Mouse (Mus musculus) forebrain, embryonic 16.5 days (tissue): ENCODE results near the gene Tns3. TPM values are rescaled to one million over a fixed set of nuclear protein-coding genes. Genes with fewer than 3 reads are reported as not detected.
A peak's percentile ranks its signal among the peaks of the same experiment; 100 is the strongest.

Experiments
- ATAC-seq: fragments of 200-750 bp; cut with Nextera tagmentation; 2 replicates; pipeline ENCODE4 v1.8.0; 2017; ENCODE audit warnings: mild to moderate bottlenecking, moderate library complexity
- H3K27ac ChIP-seq: fragments of 300-500 bp; sonication (generic); 2 replicates; pipeline ENCODE4 v1.5.1; 2014; ENCODE audit warnings: low read length, control low read depth
- H3K27me3 ChIP-seq: fragments of 300-500 bp; sonication (generic); replicated peaks from 2 replicates; pipeline ENCODE4 v1.6.1; 2014; ENCODE audit warnings: low read length; ENCODE audit not compliant: control insufficient read depth, insufficient read depth
- H3K36me3 ChIP-seq: fragments of 300-500 bp; sonication (generic); 2 replicates; pipeline ENCODE4 v1.6.1; 2014; ENCODE audit not compliant: control insufficient read depth, insufficient read depth
- H3K4me1 ChIP-seq: fragments of 300-500 bp; sonication (generic); replicated peaks from 2 replicates; pipeline ENCODE4 v1.6.1; 2014; ENCODE audit warnings: low read length; ENCODE audit not compliant: control insufficient read depth, insufficient read depth
- H3K4me2 ChIP-seq: fragments of 300-500 bp; sonication (generic); 2 replicates; pipeline ENCODE4 v1.6.1; 2014; ENCODE audit warnings: mild to moderate bottlenecking, low read length, control low read depth
- H3K4me3 ChIP-seq: fragments of 300-500 bp; sonication (generic); replicated peaks from 2 replicates; pipeline ENCODE4 v1.5.1; 2014; ENCODE audit warnings: mild to moderate bottlenecking, low read length, control low read depth
- H3K9ac ChIP-seq: fragments of 300-500 bp; sonication (generic); replicated peaks from 2 replicates; pipeline ENCODE4 v1.6.1; 2014; ENCODE audit warnings: low read depth, low read length, control low read depth
- H3K9me3 ChIP-seq: fragments of 300-500 bp; sonication (generic); 2 replicates; pipeline ENCODE4 v1.6.1; 2016; ENCODE audit warnings: low read length; ENCODE audit not compliant: control insufficient read depth
- WGBS: fragments of 180-500 bp; shearing (Covaris S2); extraction: QIAGEN DNeasy Blood & Tissue Kit; methylation state at CpG from one replicate; pipeline ENCODE4 v1.1.7; 2014; 5-methylcytosine and 5-hydroxymethylcytosine counted together
- polyA plus RNA-seq: library from polyadenylated mRNA; unstranded; fragments of >200 nt; fragmentation: Nextera tagmentation; extraction: Ambion mirVana; gene quantifications from 2 replicates; pipeline ENCODE4 v1.2.1, GENCODE M21; 2015

Gene Tns3
- polyA plus RNA-seq, 1 experiment from 2014 or later: 8.8 TPM

DNA sequence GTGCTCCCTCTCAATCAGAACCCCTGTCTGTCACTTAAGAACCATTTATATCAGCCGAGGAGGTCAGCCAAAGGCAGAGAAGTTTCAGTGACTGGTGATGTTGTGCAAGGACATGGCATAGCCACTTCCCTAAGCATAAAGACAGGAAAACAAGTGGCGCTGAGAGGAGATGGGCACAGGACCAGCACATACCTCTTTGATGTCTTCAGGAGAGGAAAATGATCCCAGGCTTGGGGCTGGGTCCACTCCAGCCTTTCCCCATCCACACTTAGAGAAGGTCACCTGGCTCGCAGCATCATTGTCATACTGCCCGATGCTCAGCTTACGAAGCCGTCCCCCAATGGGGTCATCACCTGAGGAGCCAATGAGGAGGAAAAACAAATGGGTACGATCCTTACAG is 185.0 kb downstream of the Tns3 start:
- Histone ChIP-seq H3K4me3 (no peak overlapping the region), H3K27me3 (no peaks in the 10 kb centered on the region), H3K4me2 (no peak overlapping the region), H3K4me1 (no peaks in the 10 kb centered on the region; the same call in 1 of the 2 replicates), H3K27ac (no peak overlapping the region), H3K36me3 (no peaks in the 10 kb centered on the region), H3K9ac (no peak overlapping the region), H3K9me3 (no peaks in the 10 kb centered on the region)
- no peak for ATAC-seq
- 95% methylated on average over 7 of the region's 7 CpGs for WGBS

DNA sequence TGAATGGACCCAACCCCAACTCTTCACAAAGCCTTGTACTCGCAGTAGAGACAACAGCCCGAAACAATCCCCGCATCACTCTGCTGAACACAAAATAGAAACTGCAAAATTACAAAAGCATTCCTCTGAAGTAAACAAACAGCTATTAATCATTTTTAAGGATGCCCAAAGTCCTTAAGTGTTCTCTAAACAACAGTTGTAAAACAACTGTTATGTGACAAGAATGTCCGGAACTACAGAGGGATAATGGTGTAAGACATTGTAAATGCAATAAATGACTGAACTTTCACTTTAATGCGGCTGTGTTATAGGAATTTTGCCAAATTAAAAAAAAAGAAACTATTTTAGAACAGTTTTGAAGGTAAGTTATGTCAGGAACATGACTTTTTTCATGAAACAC is 190.7 kb downstream of the Tns3 start:
- no peak overlapping the region for H3K4me2 ChIP-seq
- H3K27me3 ChIP-seq: no peaks in the 10 kb centered on the region
- no peaks in the 10 kb centered on the region for H3K36me3 ChIP-seq
- H3K9me3 ChIP-seq: no peaks in the 10 kb centered on the region
- no peak overlapping the region for H3K4me3 ChIP-seq
- WGBS: 90% methylated on average over 5 of the region's 5 CpGs
- H3K4me1 ChIP-seq: peaks cover 4% of the 10 kb centered on the region
- H3K27ac ChIP-seq: no peak overlapping the region
- no peak overlapping the region for H3K9ac ChIP-seq
- ATAC-seq: no peak

DNA sequence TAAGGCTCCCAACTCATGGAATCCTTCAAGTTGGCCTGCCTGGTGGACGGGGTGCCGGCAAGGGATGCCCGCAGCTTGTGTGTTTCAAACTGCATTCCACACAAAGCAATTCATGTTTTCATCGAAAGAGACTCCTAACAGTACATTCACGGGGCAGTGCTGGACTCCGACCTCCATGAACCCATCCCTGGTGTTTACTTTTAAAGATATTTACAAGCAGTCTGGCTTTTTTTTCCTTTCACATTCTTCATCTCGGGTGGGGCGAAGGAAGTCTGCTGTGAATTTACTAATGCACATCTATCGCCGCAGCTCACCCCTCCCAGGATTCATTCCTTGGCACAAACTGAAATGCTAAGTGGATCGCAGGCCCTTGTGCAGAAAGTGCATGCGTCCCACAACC is 191.9 kb downstream of the Tns3 start:
- no peak overlapping the region for H3K9ac ChIP-seq
- H3K9me3 ChIP-seq: no peaks in the 10 kb centered on the region
- H3K4me3 ChIP-seq: no peak overlapping the region
- ATAC-seq: no peak
- H3K36me3 ChIP-seq: no peaks in the 10 kb centered on the region
- no peak overlapping the region for H3K27ac ChIP-seq
- no peaks in the 10 kb centered on the region for H3K27me3 ChIP-seq
- H3K4me2 ChIP-seq: no peak overlapping the region
- H3K4me1 ChIP-seq: peaks cover 16% of the 10 kb centered on the region
- WGBS: 91% methylated on average over 12 of the region's 12 CpGs

DNA sequence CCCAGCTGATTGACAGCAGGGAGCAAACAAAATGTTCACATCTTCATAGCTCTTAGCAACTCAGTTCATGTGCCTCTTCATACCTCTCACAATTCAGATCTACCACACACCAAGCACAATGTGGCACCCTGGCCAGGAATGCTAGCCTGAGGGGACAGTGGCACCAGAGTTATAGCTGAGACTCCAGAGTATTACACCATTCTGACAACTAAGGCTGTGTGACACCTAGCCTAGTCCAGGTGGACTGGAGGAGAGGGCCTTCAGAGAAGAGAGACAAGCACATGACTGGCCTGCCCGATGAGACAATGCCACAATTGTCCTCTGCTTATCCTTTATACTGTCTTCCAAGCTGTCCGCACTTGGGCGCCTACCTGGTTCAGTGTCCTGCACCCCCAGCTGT is 192.8 kb downstream of the Tns3 start:
- H3K36me3 ChIP-seq: no peaks in the 10 kb centered on the region
- peaks cover 25% of the 10 kb centered on the region for H3K4me1 ChIP-seq
- WGBS: 85% methylated on average over 3 of the region's 3 CpGs
- no peaks in the 10 kb centered on the region for H3K9me3 ChIP-seq
- H3K4me3 ChIP-seq: no peak overlapping the region
- no peaks in the 10 kb centered on the region for H3K27me3 ChIP-seq
- ATAC-seq: no peak
- no peak overlapping the region for H3K4me2 ChIP-seq
- no peak overlapping the region for H3K27ac ChIP-seq
- H3K9ac ChIP-seq: no peak overlapping the region

DNA sequence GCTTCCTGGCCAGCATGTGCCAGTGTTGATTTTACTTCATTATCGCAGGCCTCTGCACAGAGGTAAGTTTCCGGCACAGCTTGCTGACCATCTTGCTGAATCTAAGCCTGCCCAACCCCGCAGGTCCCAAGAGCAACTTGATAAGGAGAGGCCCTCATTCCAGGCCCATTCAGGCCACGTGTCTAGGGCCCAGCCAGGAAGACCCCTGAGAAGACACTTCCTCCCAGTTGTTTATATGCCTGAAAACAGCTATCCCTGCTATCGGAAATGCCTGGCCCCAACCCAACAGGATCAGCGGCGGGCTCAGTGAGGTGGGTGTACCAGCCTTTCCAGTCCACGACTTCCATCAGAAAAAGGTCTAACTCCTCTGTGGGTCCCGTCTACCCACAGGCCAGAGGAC is 194.8 kb downstream of the Tns3 start:
- no peak overlapping the region for H3K9ac ChIP-seq
- H3K4me3 ChIP-seq: no peak overlapping the region
- H3K9me3 ChIP-seq: no peaks in the 10 kb centered on the region
- H3K4me1 ChIP-seq: peaks cover 25% of the 10 kb centered on the region
- no peak for ATAC-seq
- WGBS: 83% methylated on average over 9 of the region's 9 CpGs
- H3K36me3 ChIP-seq: no peaks in the 10 kb centered on the region
- no peak overlapping the region for H3K27ac ChIP-seq
- no peaks in the 10 kb centered on the region for H3K27me3 ChIP-seq
- no peak overlapping the region for H3K4me2 ChIP-seq

DNA sequence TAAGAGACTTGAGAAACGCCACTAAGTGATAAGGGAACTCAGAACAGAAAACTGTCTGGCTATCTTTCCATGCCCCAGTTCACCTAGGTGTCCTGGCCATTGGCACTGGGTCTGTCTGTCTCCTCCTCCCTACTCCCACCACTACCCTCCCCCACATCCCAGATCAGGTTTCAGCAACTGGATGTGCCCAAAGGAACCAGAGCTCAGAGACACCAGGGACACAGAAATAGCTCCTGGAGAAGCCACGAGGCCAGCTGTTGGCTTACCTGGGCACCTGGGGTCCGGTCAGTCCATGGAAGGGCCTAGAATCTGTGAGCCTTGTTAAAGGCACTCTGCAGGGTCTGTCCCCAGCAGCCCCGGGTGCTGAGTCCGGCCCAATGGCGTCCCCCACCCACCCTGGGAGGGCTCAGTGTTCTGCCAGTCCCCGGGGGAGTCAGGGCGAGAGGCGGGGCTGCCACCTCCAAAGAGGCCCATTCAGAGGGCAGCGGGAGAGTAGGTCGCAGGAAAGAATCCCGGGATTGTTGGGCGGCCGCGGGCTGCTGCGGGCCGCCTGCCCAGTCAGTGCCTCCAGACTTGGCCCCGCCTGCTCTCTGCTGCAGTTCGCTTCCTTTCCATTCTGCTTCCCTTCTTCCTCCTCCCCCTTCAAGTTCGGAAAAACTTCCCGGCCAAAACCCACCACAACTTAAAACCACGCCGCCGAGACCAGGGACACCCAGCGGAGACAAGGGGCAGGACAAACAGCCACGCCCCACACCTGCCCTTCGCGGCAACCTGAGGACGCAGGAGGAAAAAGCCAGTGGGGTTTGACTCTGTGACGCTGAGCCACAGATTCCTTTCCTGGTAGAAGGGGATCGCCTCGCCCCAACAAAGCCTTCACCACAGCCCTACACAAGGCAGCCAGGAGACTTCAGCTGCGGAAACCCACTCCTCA is 195.9 kb downstream of the Tns3 start:
- Histone ChIP-seq H3K36me3 (no peaks in the 10 kb centered on the region), H3K27me3 (no peaks in the 10 kb centered on the region), H3K4me3 (peak overlapping the region; percentile 44), H3K9me3 (no peaks in the 10 kb centered on the region), H3K27ac (peak overlapping the region; percentile 48), H3K4me2 (peak overlapping the region; percentile 79), H3K9ac (peak overlapping the region; percentile 63), H3K4me1 (peaks cover 25% of the 10 kb centered on the region)
- ATAC-seq: peak; percentile 88
- 1% methylated on average over 32 of the region's 33 CpGs for WGBS

DNA sequence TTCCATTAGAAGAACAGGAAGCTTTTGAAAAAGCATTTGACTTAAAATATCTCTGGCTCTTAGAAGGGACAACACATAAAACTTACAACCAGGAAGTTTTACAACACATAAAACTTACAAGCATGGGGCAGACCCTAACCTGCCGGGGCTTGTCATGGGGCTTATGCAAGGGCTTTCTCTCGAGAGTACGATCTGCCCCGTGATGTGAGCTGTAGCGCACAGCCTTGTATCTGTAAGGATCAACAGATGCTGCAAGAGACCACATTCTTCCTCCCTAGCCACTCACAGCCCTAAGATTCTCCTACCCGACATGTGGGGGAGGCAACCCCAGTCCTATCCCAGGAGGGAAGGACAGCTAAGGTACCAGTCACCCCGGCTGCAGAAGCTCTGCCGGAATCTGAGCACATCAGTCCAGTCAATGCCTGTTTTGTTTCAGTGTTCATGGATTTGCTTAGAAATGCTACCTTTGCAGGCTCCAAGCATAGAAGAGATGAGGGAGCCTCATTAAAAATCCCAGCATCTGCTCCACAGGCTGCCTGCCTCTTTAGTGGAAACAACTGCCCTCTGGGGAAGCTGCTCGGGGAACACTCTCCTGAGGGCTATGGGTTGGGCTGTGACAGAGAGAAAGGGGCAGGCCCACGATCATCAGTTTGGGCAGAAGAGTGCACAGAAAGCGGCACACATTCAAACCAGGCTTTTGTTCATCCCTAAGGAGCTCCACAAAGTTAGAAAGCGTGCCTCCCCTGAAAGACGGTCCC is 196.8 kb downstream of the Tns3 start:
- ATAC-seq: peak; percentile 50
- no peaks in the 10 kb centered on the region for H3K27me3 ChIP-seq
- no peak overlapping the region; the same call in 1 of the 2 replicates for H3K27ac ChIP-seq
- WGBS: 12% methylated on average over 13 of the region's 13 CpGs
- peak overlapping the region; percentile 63 for H3K9ac ChIP-seq
- peak overlapping the region; percentile 79 for H3K4me2 ChIP-seq
- peak overlapping the region; percentile 44 for H3K4me3 ChIP-seq
- no peaks in the 10 kb centered on the region for H3K36me3 ChIP-seq
- H3K4me1 ChIP-seq: peaks cover 30% of the 10 kb centered on the region
- H3K9me3 ChIP-seq: no peaks in the 10 kb centered on the region

DNA sequence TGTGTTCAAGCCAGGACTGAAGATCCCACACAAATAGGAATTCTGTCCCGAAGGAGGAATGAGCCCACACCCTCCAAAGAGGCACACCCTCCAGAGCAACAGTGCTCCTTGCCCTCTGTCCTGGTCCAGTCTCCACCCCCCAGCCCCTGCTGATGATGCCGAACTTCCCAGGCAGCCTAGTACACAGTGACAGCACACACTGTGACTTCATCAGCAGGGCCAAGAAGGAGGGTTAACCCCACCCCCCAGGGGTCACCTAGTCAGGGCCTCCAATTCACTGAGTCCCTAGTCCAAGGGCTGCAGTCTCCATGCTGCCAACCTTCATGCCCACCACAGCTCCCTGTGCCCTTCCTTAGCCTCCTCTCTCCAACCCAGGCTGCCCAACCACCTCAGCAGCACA is 200.5 kb downstream of the Tns3 start:
- no peak overlapping the region for H3K4me3 ChIP-seq
- WGBS: 71% methylated on average over 2 of the region's 2 CpGs

DNA sequence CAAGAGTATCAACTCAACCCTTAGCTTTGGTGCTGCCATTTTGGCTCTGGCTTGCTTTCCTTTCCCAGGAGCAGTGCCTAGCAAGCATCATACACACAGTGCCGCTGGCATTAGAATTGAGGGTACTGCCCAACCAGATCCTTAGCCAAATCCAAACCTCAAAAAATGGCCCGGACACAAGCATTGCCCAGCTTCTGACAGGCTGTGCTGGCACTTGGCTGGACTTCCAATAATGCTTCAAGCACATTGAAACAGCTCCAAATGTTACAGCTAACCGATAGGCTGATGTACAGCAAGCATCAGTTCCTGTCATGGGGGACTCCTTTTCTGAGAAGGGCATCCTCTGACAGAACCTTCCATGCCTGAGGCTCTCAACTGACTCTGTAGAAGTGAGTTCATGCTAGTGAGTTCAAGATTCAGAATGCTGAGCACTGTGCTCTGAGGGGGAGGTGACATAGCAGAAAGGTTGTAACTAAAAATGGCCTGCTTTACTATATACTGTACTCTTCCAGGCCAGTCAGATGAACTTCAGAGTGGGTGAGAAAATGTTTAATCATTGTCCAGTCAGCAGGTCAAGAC is 201.4 kb downstream of the Tns3 start:
- H3K4me2 ChIP-seq: no peak overlapping the region
- no peak overlapping the region for H3K4me3 ChIP-seq
- H3K4me1 ChIP-seq: peaks cover 36% of the 10 kb centered on the region
- no peaks in the 10 kb centered on the region for H3K36me3 ChIP-seq
- 63% methylated on average over 3 of the region's 3 CpGs for WGBS
- H3K9me3 ChIP-seq: no peaks in the 10 kb centered on the region
- no peak overlapping the region for H3K9ac ChIP-seq
- ATAC-seq: no peak
- H3K27ac ChIP-seq: no peak overlapping the region
- no peaks in the 10 kb centered on the region for H3K27me3 ChIP-seq

More for the DNA sequence above, 200.5 kb downstream of the Tns3 start:
- Histone ChIP-seq H3K9me3 (no peaks in the 10 kb centered on the region), H3K4me2 (no peak overlapping the region), H3K27me3 (no peaks in the 10 kb centered on the region), H3K36me3 (no peaks in the 10 kb centered on the region), H3K27ac (no peak overlapping the region), H3K4me1 (peaks cover 37% of the 10 kb centered on the region), H3K9ac (no peak overlapping the region)
- ATAC-seq: no peak
